9 mouse cellular contexts compared by ENCODE assay signal in the genomic region with DNA sequence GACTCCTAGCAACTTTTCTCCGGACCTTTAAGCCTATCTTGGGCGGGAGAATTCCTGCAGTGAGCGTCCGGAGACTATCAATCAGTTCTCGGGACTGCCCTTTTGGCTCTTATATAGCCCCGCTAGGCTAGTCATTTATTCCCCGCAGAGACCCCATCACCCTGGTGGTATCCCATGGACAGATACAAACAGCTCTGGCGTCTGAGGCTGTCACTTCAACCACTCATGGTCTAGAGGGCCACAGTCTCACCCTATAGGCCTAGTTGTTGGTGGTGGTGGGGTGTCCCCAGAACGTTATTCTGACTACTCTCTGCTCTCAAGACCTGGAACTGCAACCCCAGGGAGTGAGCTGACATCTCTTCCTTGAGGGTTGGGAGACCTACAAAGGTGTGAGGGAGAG. TPM values are rescaled to one million over a fixed set of nuclear protein-coding genes. Genes with fewer than 3 reads are reported as not detected.
DNase-seq lines count a peak whose midpoint lies in the region; ATAC-seq and TF ChIP-seq lines count a peak whose summit lies in the region.
"Had no signal": no experiment of that assay in that cellular context is flagged by ENCODE, and none has a peak within 500 bp of the region (broad histone marks: within the 10 kb centered on the region; RNA-seq: fewer than 3 reads in every experiment).

No protein-coding gene starts in this region.

- H3K9ac ChIP-seq in lung, postnatal 0 days (replicated peaks; ENCODE audit: low read depth) = no peak overlapping the region
- H3K9ac ChIP-seq in liver, embryonic 15.5 days = no peak overlapping the region

- no peak for TF ChIP-seq EP300 in lung, postnatal 0 days (IDR thresholded peaks at IDR 0.05)

- peaks cover 45% of the 10 kb centered on the region for H3K4me1 ChIP-seq in heart, embryonic 10.5 days
- H3K4me1 ChIP-seq in lung, postnatal 0 days (ENCODE audit: insufficient read depth, low read depth, low read length) = peaks cover 5% of the 10 kb centered on the region; the same call in 1 of the 2 replicates
- peaks cover 14% of the 10 kb centered on the region for H3K4me1 ChIP-seq in liver, embryonic 15.5 days (replicated peaks)

- H3K36me3 ChIP-seq in heart, embryonic 10.5 days = no peaks in the 10 kb centered on the region
- no peaks in the 10 kb centered on the region for H3K36me3 ChIP-seq in lung, postnatal 0 days (ENCODE audit: insufficient read depth, low read length)
- no peaks in the 10 kb centered on the region for H3K36me3 ChIP-seq in liver, embryonic 15.5 days (replicated peaks)

- WGBS in heart, embryonic 10.5 days = 4% methylated on average over 9 of the region's 9 CpGs
- whole genome bisulfite sequencing in lung, postnatal 0 days = 5% methylated on average over 9 of the region's 9 CpGs
- 11% methylated on average over 9 of the region's 9 CpGs for WGBS in liver, embryonic 15.5 days (ENCODE audit: insufficient replicate concordance)

- peak overlapping the region; percentile 69 for H3K4me3 ChIP-seq in heart, embryonic 10.5 days
- H3K4me3 ChIP-seq in lung, postnatal 0 days (ENCODE audit: low read depth, low read length) = peak overlapping the region; percentile 50; the same call in 1 of the 2 replicates
- H3K4me3 ChIP-seq in liver, embryonic 15.5 days (replicated peaks) = 0 out of 2 replicates have a peak overlapping the region, but pooled peaks have one; percentile 30
- no peak overlapping the region for H3K4me3 ChIP-seq in gastrocnemius, adult 2 months

- peak overlapping the region; percentile 86; the same call in 1 of the 2 replicates for H3K4me2 ChIP-seq in lung, postnatal 0 days (replicated peaks; ENCODE audit: low read depth, low read length)
- H3K4me2 ChIP-seq in liver, embryonic 15.5 days = no peak overlapping the region

- H3K9me3 ChIP-seq in heart, embryonic 10.5 days = no peaks in the 10 kb centered on the region
- no peaks in the 10 kb centered on the region for H3K9me3 ChIP-seq in lung, postnatal 0 days (ENCODE audit: low read length)
- H3K9me3 ChIP-seq in liver, embryonic 15.5 days (replicated peaks) = no peaks in the 10 kb centered on the region

- TF ChIP-seq CTCF in lung, postnatal 0 days (IDR thresholded peaks at IDR 0.05) = no peak
- no peak for TF ChIP-seq CTCF in gastrocnemius, adult 2 months (IDR thresholded peaks at IDR 0.05)

- no peak for ATAC-seq in lung, postnatal 0 days
- no peak for ATAC-seq in liver, embryonic 15.5 days (ENCODE audit: insufficient read depth)

- no peak overlapping the region for H3K27ac ChIP-seq in heart, embryonic 10.5 days
- no peak overlapping the region for H3K27ac ChIP-seq in lung, postnatal 0 days (ENCODE audit: low read length)
- no peak overlapping the region for H3K27ac ChIP-seq in liver, embryonic 15.5 days (replicated peaks)
- H3K27ac ChIP-seq in gastrocnemius, adult 2 months = no peak overlapping the region

- peaks cover 97% of the 10 kb centered on the region for H3K27me3 ChIP-seq in heart, embryonic 10.5 days (ENCODE audit: insufficient read depth, poor library complexity, severe bottlenecking)
- H3K27me3 ChIP-seq in lung, postnatal 0 days (replicated peaks; ENCODE audit: insufficient read depth, low read length) = peaks cover 12% of the 10 kb centered on the region
- H3K27me3 ChIP-seq in liver, embryonic 15.5 days = peaks cover 98% of the 10 kb centered on the region

- no peak for DNase-seq in heart, embryonic 10.5 days (ENCODE audit: low spot score)
- DNase-seq in heart, adult 18-20 months = no peak
- DNase-seq in lung, postnatal 0 days (ENCODE audit: low spot score) = no peak
- no peak for DNase-seq in lung, postnatal 4 days
- DNase-seq in spleen, postnatal 14 days (ENCODE audit: low spot score in 2 of 2) = no peak
- DNase-seq in gastrocnemius, adult 2 months = no peak
- no peak for DNase-seq in cerebellum, adult 9-10 months

- intact Hi-C loops in gastrocnemius, adult 2 months (cut with DNase I) = loop anchor here (10.0 kb wide), 1 partner anchor 245 kb away; a partner anchor contains a TSS

RNA-seq across cellular contexts. Expression of a gene that starts 1.1 kb away (rescaled TPM):
- 8.1 and 20.1 TPM in 2 replicates for polyA plus RNA-seq in heart, embryonic 10.5 days (2016; fragmentation: Nextera tagmentation; extraction: Ambion mirVana)
- 1 to 10 TPM; 4.3 to 5.1 TPM for total RNA-seq in heart, adult 18-20 months (2021)
- polyA plus RNA-seq in lung, postnatal 0 days (2015; fragmentation: Nextera tagmentation; extraction: Ambion mirVana) = 11.8 and 18.6 TPM in 2 replicates
- 0.59 and 0.93 TPM in 2 replicates for polyA plus RNA-seq in liver, embryonic 15.5 days (2015; fragmentation: Nextera tagmentation; extraction: Ambion mirVana)
- not detected for total RNA-seq in gastrocnemius, adult 2 months (2021)

RNA-seq across cellular contexts. Expression of a gene that starts 8.9 kb away (rescaled TPM):
- 51.0 and 53.0 TPM in 2 replicates for polyA plus RNA-seq in heart, embryonic 10.5 days (2016; fragmentation: Nextera tagmentation; extraction: Ambion mirVana)
- total RNA-seq in heart, adult 18-20 months (2021) = 10 to 100 TPM; 15.8 to 20.6 TPM
- 69.9 and 73.1 TPM in 2 replicates for polyA plus RNA-seq in lung, postnatal 0 days (2015; fragmentation: Nextera tagmentation; extraction: Ambion mirVana)
- 16.4 and 19.6 TPM in 2 replicates for polyA plus RNA-seq in liver, embryonic 15.5 days (2015; fragmentation: Nextera tagmentation; extraction: Ambion mirVana)
- 10 to 100 TPM; 11.8 to 12.1 TPM for total RNA-seq in gastrocnemius, adult 2 months (2021)

RNA-seq across cellular contexts. Expression of a gene that starts 19.9 kb away (rescaled TPM):
- not detected in 2 replicates for polyA plus RNA-seq in heart, embryonic 10.5 days (2016; fragmentation: Nextera tagmentation; extraction: Ambion mirVana)
- not detected for total RNA-seq in heart, adult 18-20 months (2021)
- not detected in 2 replicates for polyA plus RNA-seq in lung, postnatal 0 days (2015; fragmentation: Nextera tagmentation; extraction: Ambion mirVana)
- not detected in 2 replicates for polyA plus RNA-seq in liver, embryonic 15.5 days (2015; fragmentation: Nextera tagmentation; extraction: Ambion mirVana)
- total RNA-seq in gastrocnemius, adult 2 months (2021) = not detected
- polyA plus RNA-seq: large intestine, adult 2 months had no signal

RNA-seq across cellular contexts. Expression of a gene that starts 34.3 kb away (rescaled TPM):
- polyA plus RNA-seq in heart, embryonic 10.5 days (2016; fragmentation: Nextera tagmentation; extraction: Ambion mirVana) = 86.0 and 159 TPM in 2 replicates
- total RNA-seq in heart, adult 18-20 months (2021) = 1,000 to 10,000 TPM; 1,636 to 2,096 TPM
- polyA plus RNA-seq in lung, postnatal 0 days (2015; fragmentation: Nextera tagmentation; extraction: Ambion mirVana) = 5.8 and 6.4 TPM in 2 replicates
- polyA plus RNA-seq in liver, embryonic 15.5 days (2015; fragmentation: Nextera tagmentation; extraction: Ambion mirVana) = 1.1 and 1.7 TPM in 2 replicates
- total RNA-seq in gastrocnemius, adult 2 months (2021) = 1,000 to 10,000 TPM; 3,050 to 3,067 TPM

RNA-seq across cellular contexts. Expression of a gene that starts 36.9 kb away (rescaled TPM):
- 5.0 and 5.1 TPM in 2 replicates for polyA plus RNA-seq in heart, embryonic 10.5 days (2016; fragmentation: Nextera tagmentation; extraction: Ambion mirVana)
- total RNA-seq in heart, adult 18-20 months (2021) = under 1 TPM; 0.84 to 0.90 TPM
- polyA plus RNA-seq in lung, postnatal 0 days (2015; fragmentation: Nextera tagmentation; extraction: Ambion mirVana) = 0.12 TPM in 1 of 2 replicates, not detected in the other
- polyA plus RNA-seq in liver, embryonic 15.5 days (2015; fragmentation: Nextera tagmentation; extraction: Ambion mirVana) = not detected in 2 replicates
- total RNA-seq in gastrocnemius, adult 2 months (2021) = 1 to 10 TPM; 1.8 to 5.9 TPM
- polyA plus RNA-seq: large intestine, adult 2 months had no signal
